Mouse (Mus musculus): ENCODE results near the gene Bhmt2. TPM values are rescaled to one million over a fixed set of nuclear protein-coding genes. Genes with fewer than 3 reads are reported as not detected.

Gene Bhmt2
- total and polyA plus RNA-seq, 2 experiments from 2014 or later = 0.05 TPM; not detected in 1

- no peak overlapping the region for H3K4me3 ChIP-seq (ENCODE audit: low read length)
- no peaks in the 10 kb centered on the region for H3K36me3 ChIP-seq (ENCODE audit: insufficient read depth, low read length)
- no peak overlapping the region for H3K9ac ChIP-seq (replicated peaks; ENCODE audit: low read length)
- H3K4me2 ChIP-seq (ENCODE audit: low read depth, low read length) = no peak overlapping the region
- no peaks in the 10 kb centered on the region for H3K27me3 ChIP-seq (ENCODE audit: insufficient read depth, low read length)
- no peaks in the 10 kb centered on the region for H3K4me1 ChIP-seq (ENCODE audit: insufficient read depth, low read length)
- ATAC-seq = peak; percentile 70
- H3K27ac ChIP-seq = no peak overlapping the region
- no peak for TF ChIP-seq CTCF (IDR thresholded peaks at IDR 0.05; ENCODE audit: low read depth)
- 63% methylated on average over 5 of the region's 5 CpGs for WGBS
- H3K9me3 ChIP-seq (ENCODE audit: low read length) = no peaks in the 10 kb centered on the region
- DNase-seq (ENCODE audit: low spot score) = no peak
Observed at GRCm38 (mm10) chr13:93657941-93658340, 16.2 kb downstream of the Bhmt2 start.

- Histone ChIP-seq H3K4me1 (ENCODE audit: insufficient read depth, low read length) (no peaks in the 10 kb centered on the region), H3K9ac (replicated peaks; ENCODE audit: low read length) (no peak overlapping the region), H3K4me3 (ENCODE audit: low read length) (no peak overlapping the region), H3K4me2 (ENCODE audit: low read depth, low read length) (no peak overlapping the region), H3K9me3 (ENCODE audit: low read length) (no peaks in the 10 kb centered on the region), H3K27me3 (ENCODE audit: insufficient read depth, low read length) (no peaks in the 10 kb centered on the region), H3K36me3 (ENCODE audit: insufficient read depth, low read length) (no peaks in the 10 kb centered on the region), H3K27ac (no peak overlapping the region)
- no peak for DNase-seq (ENCODE audit: low spot score)
- 93% methylated on average over 6 of the region's 6 CpGs for WGBS
- no peak for TF ChIP-seq CTCF (IDR thresholded peaks at IDR 0.05; ENCODE audit: low read depth)
- no peak for ATAC-seq
Observed at GRCm38 (mm10) chr13:93653382-93653781, 20.7 kb downstream of the Bhmt2 start.

GRCm38 (mm10) chr13:93648387-93649130, 25.5 kb downstream of the Bhmt2 start:
- DNase-seq (ENCODE audit: low spot score) (no peak), ATAC-seq (no peak)
- no peaks in the 10 kb centered on the region for H3K36me3 ChIP-seq (ENCODE audit: insufficient read depth, low read length)
- H3K4me1 ChIP-seq (ENCODE audit: insufficient read depth, low read length) = no peaks in the 10 kb centered on the region
- H3K27me3 ChIP-seq (ENCODE audit: insufficient read depth, low read length) = no peaks in the 10 kb centered on the region
- no peak overlapping the region for H3K4me2 ChIP-seq (ENCODE audit: low read depth, low read length)
- no peak overlapping the region for H3K27ac ChIP-seq
- no peak overlapping the region for H3K9ac ChIP-seq (replicated peaks; ENCODE audit: low read length)
- TF ChIP-seq CTCF (IDR thresholded peaks at IDR 0.05; ENCODE audit: low read depth) = no peak
- no peaks in the 10 kb centered on the region for H3K9me3 ChIP-seq (ENCODE audit: low read length)
- no peak overlapping the region for H3K4me3 ChIP-seq (ENCODE audit: low read length)
- WGBS = 84% methylated on average over 7 of the region's 7 CpGs

GRCm38 (mm10) chr13:93639636-93640035, 34.5 kb downstream of the Bhmt2 start:
- Histone ChIP-seq H3K27ac (no peak overlapping the region), H3K36me3 (ENCODE audit: insufficient read depth, low read length) (no peaks in the 10 kb centered on the region), H3K4me2 (ENCODE audit: low read depth, low read length) (no peak overlapping the region), H3K9me3 (ENCODE audit: low read length) (no peaks in the 10 kb centered on the region), H3K4me1 (ENCODE audit: insufficient read depth, low read length) (0 out of 2 replicates have a peak, but pooled peaks cover 4% of the 10 kb centered on the region), H3K27me3 (ENCODE audit: insufficient read depth, low read length) (no peaks in the 10 kb centered on the region), H3K4me3 (ENCODE audit: low read length) (no peak overlapping the region), H3K9ac (replicated peaks; ENCODE audit: low read length) (no peak overlapping the region)
- WGBS = 64% methylated on average over 4 of the region's 4 CpGs
- no peak for TF ChIP-seq CTCF (IDR thresholded peaks at IDR 0.05; ENCODE audit: low read depth)
- ATAC-seq = no peak
- DNase-seq (ENCODE audit: low spot score) = no peak

GRCm38 (mm10) chr13:93637282-93638245, 36.5 kb downstream of the Bhmt2 start, which contains the start of gene Bhmt:
Bhmt (minus strand) TSS chr13:93637961.
- DNase-seq (ENCODE audit: low spot score) = no peak
- H3K4me2 ChIP-seq (ENCODE audit: low read depth, low read length) = no peak within 1 kb of the TSS
- 70% methylated on average over 19 of the region's 19 CpGs for WGBS
- no peak for ATAC-seq
- H3K4me3 ChIP-seq (ENCODE audit: low read length) = no peak within 1 kb of the TSS
- H3K9me3 ChIP-seq (ENCODE audit: low read length) = no peaks in the 10 kb centered on the region
- 0 out of 2 replicates have a peak, but pooled peaks cover 4% of the 10 kb centered on the region for H3K4me1 ChIP-seq (ENCODE audit: insufficient read depth, low read length)
- no peak within 1 kb of the TSS for H3K27ac ChIP-seq
- no peaks in the 10 kb centered on the region for H3K36me3 ChIP-seq (ENCODE audit: insufficient read depth, low read length)
- TF ChIP-seq CTCF (IDR thresholded peaks at IDR 0.05; ENCODE audit: low read depth) = no peak
- no peak within 1 kb of the TSS for H3K9ac ChIP-seq (replicated peaks; ENCODE audit: low read length)
- no peaks in the 10 kb centered on the region for H3K27me3 ChIP-seq (ENCODE audit: insufficient read depth, low read length)

- Histone ChIP-seq H3K4me1 (ENCODE audit: insufficient read depth, low read length) (0 out of 2 replicates have a peak, but pooled peaks cover 4% of the 10 kb centered on the region), H3K36me3 (ENCODE audit: insufficient read depth, low read length) (no peaks in the 10 kb centered on the region), H3K9ac (replicated peaks; ENCODE audit: low read length) (no peak overlapping the region), H3K4me2 (ENCODE audit: low read depth, low read length) (no peak overlapping the region), H3K4me3 (ENCODE audit: low read length) (no peak overlapping the region), H3K9me3 (ENCODE audit: low read length) (no peaks in the 10 kb centered on the region), H3K27ac (no peak overlapping the region), H3K27me3 (ENCODE audit: insufficient read depth, low read length) (no peaks in the 10 kb centered on the region)
- WGBS = 81% methylated on average over 1 of the region's 1 CpGs
- no peak for ATAC-seq
- TF ChIP-seq CTCF (IDR thresholded peaks at IDR 0.05; ENCODE audit: low read depth) = no peak
- DNase-seq (ENCODE audit: low spot score) = no peak
Observed at GRCm38 (mm10) chr13:93636561-93636960, 37.5 kb downstream of the Bhmt2 start.
